Mouse (Mus musculus) left cerebral cortex, adult 2 months (tissue): ENCODE measurements around the gene Psmd11. TPM values are rescaled to one million over a fixed set of nuclear protein-coding genes. Genes with fewer than 3 reads are reported as not detected.
"Not testable (repeated sequence)": the region's sequence is repeated elsewhere in the genome, so short reads cannot be mapped to it uniquely, and the experiment has no call there.

Source experiments
- DNase-seq, 2 experiments: peaks; one replicate each; pipeline ENCODE4 v3.0.0; 2021 to 2022; ENCODE audit warnings: low spot score in 2 of 2, mixed read lengths in 1 of 2; ENCODE audit errors: extremely low spot score in 1 of 2
- H3K27ac ChIP-seq: fragments of 200-600 bp; 2 replicates; pipeline ENCODE4 v1.8.1; 2022
- H3K4me3 ChIP-seq: fragments of 200-600 bp; 2 replicates; pipeline ENCODE4 v1.8.1; 2022
- CTCF ChIP-seq: fragments of 200-600 bp; IDR thresholded peaks from 2 replicates; pipeline ENCODE4 v1.8.1; 2022; ENCODE audit warnings: antibody characterized with exemption, mild to moderate bottlenecking, moderate library complexity
- intact Hi-C: fragments of 180-260 bp; cut with DNase I; formaldehyde crosslinking; loops from one replicate; pipeline ENCODE4 v1.15.1; 2025
- long read RNA-seq, 2 experiments: library from polyadenylated mRNA; stranded (forward); transcript quantifications; one replicate each; pipeline ENCODE4 v2.0.0; 2021; ENCODE audit warnings: borderline mapping rate in 2 of 2
- total RNA-seq, 2 experiments: library from RNA; stranded (reverse); gene quantifications; 2 replicates each; pipeline ENCODE4 v1.2.3; 2021

The Psmd11 gene
- 100 to 1,000 TPM; 102 to 103 TPM for total RNA-seq
- long read RNA-seq, experiment 1, transcript Psmd11-201 (14 exons, 2,848 nt), result major isoform, 24 of 32 reads
- long read RNA-seq, experiment 1, partial matches to known transcripts, result 3 of 32 reads
- long read RNA-seq, experiment 1, other reads (novel, unspliced or antisense), result 1 of 32 reads
- long read RNA-seq, experiment 2, transcript Psmd11-201 (14 exons, 2,848 nt), result major isoform, 8 of 16 reads
- long read RNA-seq, experiment 2, partial matches to known transcripts, result 3 of 16 reads
- long read RNA-seq, experiment 2, other reads (novel, unspliced or antisense), result 1 of 16 reads

DNA sequence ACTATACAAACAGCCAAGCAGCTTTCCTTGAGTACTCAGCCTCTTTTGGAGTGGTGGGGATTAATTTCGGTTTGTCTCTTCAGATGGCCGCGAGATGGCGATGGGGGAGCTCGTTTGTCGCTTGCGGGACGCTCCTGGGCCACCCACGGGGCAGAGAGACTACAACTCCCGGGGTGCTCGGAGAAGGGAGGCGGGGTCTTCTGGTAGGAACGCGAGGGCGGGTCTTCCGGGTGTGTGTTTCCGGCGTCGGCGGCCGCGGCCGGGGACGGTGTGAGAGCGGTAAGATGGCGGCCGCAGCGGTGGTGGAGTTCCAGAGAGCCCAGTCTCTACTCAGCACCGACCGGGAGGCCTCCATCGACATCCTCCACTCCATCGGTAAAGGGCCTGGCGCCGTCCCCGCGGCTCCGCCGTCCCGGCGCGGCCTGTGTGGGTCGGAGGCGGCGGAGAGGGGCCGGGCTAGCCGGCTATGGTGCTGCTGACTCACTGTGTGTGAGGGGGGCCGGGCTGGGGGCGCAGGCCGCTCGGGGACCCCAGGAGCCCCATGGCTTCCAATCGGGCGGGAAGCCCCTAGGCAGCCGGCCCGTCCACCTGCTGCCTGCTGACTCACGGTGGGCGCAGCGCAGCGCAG, at the start of gene Psmd11:
TSS of gene Psmd11 (plus strand) at position 235 of the 628 bp plus-strand sequence.
- Histone ChIP-seq H3K4me3 (peak within 1 kb of the TSS; percentile 95), H3K27ac (peak within 1 kb of the TSS; percentile 95)
- intact Hi-C loops, result loop anchor here (1.0 kb wide), 1 partner anchor 242 kb away; no protein-coding TSS in a partner anchor
- TF ChIP-seq CTCF, result peak; percentile 72
- peak; percentile 95 for DNase-seq

GRCm38 (mm10) chr11:80379184-80379583, 49.2 kb upstream of the Psmd11 start:
- intact Hi-C loops, DNase-seq, H3K27ac ChIP-seq, H3K4me3 ChIP-seq: not testable (repeated sequence)

DNA sequence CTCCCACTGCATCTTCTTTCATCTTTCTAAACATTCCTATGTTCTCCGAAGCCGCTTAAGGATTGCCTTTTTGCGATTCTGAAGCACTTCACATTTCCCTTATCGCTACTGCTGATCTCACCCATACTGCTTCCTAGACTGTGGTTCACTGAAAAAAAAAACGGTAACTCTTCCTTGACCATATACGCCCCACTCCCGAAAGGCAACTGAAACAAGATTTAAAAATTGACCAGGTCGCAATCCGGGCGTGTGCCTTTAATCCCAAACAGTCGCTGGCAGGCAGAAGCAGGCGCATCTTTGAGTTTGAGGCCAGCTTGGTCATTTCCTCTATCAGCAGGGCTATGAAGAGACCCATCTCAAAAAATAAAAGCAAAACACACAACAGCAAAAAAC, 45.8 kb upstream of the Psmd11 start:
- H3K27ac ChIP-seq, result peak overlapping the region; percentile 98
- H3K4me3 ChIP-seq, result peak overlapping the region; percentile 70
- intact Hi-C loops, result no loop called here
- peak in 1 of 2 experiments; percentile 18 for DNase-seq
- TF ChIP-seq CTCF, result no peak

DNA sequence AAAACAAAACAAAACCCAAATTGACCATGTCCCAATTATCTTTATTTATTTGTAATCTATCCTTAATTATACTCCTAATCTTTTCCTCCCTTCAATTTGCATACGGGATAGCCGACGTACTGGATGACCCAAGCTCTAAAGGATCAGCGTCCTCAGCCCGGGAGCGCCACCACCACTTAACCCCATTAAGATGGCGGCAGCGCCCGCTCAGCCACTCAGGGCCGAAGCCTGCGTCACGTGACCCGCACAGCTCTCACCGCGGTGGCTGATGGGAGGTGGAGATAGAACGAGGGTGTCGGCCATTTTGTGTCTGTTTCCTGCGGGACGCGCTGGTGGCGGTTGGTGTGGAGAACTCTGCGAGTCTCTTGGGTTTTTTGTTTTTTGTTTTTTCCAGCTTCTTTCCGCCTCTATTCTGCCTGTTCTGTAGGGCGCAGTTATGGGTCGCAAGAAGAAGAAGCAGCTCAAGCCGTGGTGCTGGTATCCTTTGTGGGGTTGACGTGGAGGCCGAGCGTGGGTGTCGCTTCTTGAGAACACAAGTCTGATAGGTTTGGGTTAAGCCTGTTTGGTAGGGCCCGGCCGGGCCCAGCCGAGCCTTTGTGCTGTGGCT, 45.3 kb upstream of the Psmd11 start, which contains the start of gene Zfp207:
TSS of gene Zfp207 (plus strand) at position 261 of the 607 bp plus-strand sequence.
- peak; percentile 97 to 98 for DNase-seq
- no peak for TF ChIP-seq CTCF
- peak within 1 kb of the TSS; percentile 70 for H3K4me3 ChIP-seq
- peak within 1 kb of the TSS; percentile 98 for H3K27ac ChIP-seq
- intact Hi-C loops, result no loop called here

GRCm38 (mm10) chr11:80383626-80384046, 44.8 kb upstream of the Psmd11 start:
- H3K4me3 ChIP-seq, result peak overlapping the region; percentile 70
- peak overlapping the region; percentile 98 for H3K27ac ChIP-seq
- DNase-seq, result no peak
- intact Hi-C loops, result no loop called here
- no peak for TF ChIP-seq CTCF

GRCm38 (mm10) chr11:80384461-80384860, 44.0 kb upstream of the Psmd11 start:
- Histone ChIP-seq H3K4me3 (peak overlapping the region; percentile 70), H3K27ac (no peak overlapping the region)
- TF ChIP-seq CTCF, result no peak
- DNase-seq, result no peak
- intact Hi-C loops, result no loop called here

DNA sequence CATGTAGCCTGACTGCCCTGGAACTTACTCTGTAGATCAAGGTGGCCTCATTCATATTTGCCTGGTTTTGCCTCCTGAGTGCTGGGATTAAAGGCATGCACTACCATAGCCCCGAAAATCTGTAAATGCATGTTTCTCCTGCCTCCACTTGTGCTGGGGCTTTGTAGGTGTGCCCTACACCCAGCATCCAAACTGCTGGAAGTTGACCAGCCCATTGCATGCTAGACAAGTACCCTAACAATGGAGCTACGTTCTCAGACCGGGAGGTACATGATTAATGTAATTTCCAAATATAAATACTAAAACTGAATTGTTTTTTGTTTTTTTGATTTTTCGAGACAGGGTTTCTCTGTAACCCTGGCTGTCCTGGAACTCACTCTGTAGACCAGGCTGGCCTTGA, 43.4 kb upstream of the Psmd11 start:
- H3K4me3 ChIP-seq, result peak overlapping the region; percentile 70
- no peak overlapping the region for H3K27ac ChIP-seq
- DNase-seq, result no peak
- intact Hi-C loops, result no loop called here
- no peak for TF ChIP-seq CTCF

DNA sequence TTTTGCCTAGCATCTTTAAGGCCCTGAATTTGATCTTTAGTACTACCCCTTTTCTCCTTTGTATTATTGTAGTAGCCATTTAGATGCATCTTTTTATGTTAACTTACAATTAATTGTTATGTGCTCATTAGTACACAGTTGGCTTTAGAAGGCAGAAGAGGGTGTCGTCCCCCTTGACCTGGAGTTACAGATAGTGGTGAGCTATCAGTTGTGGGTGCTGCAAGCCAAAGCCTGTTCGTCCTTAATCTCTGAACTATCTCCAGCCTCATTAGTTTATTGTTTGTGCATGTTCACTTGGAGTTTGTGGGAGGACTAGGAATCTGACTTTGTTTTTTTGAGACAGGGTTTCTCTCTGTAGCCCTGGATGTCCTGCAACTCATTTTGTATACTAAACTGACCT, 41.6 kb upstream of the Psmd11 start:
- no peak for TF ChIP-seq CTCF
- no peak overlapping the region for H3K4me3 ChIP-seq
- H3K27ac ChIP-seq, result no peak overlapping the region
- DNase-seq, result no peak
- intact Hi-C loops, result no loop called here

- DNase-seq, result no peak
Measured at GRCm38 (mm10) chr11:80389885-80390284, 38.5 kb upstream of the Psmd11 start.

GRCm38 (mm10) chr11:80391407-80392120, 36.9 kb upstream of the Psmd11 start:
- intact Hi-C loops, result loop anchor here (10.0 kb wide), 1 partner anchor 367 kb away; no protein-coding TSS in a partner anchor
- no peak for TF ChIP-seq CTCF
- no peak overlapping the region for H3K27ac ChIP-seq

More at GRCm38 (mm10) chr11:80389885-80390284, 38.5 kb upstream of the Psmd11 start:
- Histone ChIP-seq H3K4me3 (no peak overlapping the region), H3K27ac (no peak overlapping the region)
- intact Hi-C loops, result loop anchor here (10.0 kb wide), 1 partner anchor 365 kb away; no protein-coding TSS in a partner anchor
- TF ChIP-seq CTCF, result no peak

DNA sequence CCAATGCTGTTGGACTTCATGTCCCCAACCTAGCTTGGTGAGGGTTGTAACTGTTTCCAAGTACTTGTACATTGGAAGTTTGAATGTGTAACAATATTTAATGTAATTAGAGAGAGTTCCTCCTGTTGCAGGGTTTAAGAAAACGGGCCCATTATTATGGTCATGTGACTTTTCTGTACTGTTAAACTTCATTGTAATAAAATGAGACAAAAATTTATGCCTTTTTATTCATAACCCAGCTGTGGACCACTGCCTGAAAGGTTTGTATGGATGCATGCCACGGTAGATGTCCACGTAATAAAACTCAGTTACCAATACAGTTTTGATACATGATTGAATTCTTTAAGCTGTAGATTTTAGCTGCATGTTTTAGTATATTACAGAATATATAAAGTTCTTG, 32.5 kb upstream of the Psmd11 start:
- TF ChIP-seq CTCF, result no peak
- DNase-seq, result no peak
- intact Hi-C loops, result loop anchor here (10.0 kb wide), 1 partner anchor 371 kb away; no protein-coding TSS in a partner anchor
- H3K4me3 ChIP-seq, result no peak overlapping the region
- no peak overlapping the region for H3K27ac ChIP-seq

More at GRCm38 (mm10) chr11:80391407-80392120, 36.9 kb upstream of the Psmd11 start:
- DNase-seq, result no peak
- H3K4me3 ChIP-seq, result no peak overlapping the region
